Mouse (Mus musculus) neural tube, embryonic 13.5 days (tissue): ENCODE measurements around the gene Ugt1a9. TPM values are rescaled to one million over a fixed set of nuclear protein-coding genes. Genes with fewer than 3 reads are reported as not detected.

Experiments used
- ATAC-seq: fragments of 200-750 bp; cut with Nextera tagmentation; 2 replicates; pipeline ENCODE4 v1.8.0; 2017; ENCODE audit warnings: low read depth, mild to moderate bottlenecking, moderate TSS enrichment, moderate library complexity
- H3K27ac ChIP-seq: fragments of 300-500 bp; sonication (generic); replicated peaks from 2 replicates; pipeline ENCODE4 v1.5.1; 2015; ENCODE audit warnings: moderate library complexity, mild to moderate bottlenecking, inconsistent platforms
- H3K27me3 ChIP-seq: fragments of 300-500 bp; sonication (generic); 2 replicates; pipeline ENCODE4 v1.6.1; 2015; ENCODE audit warnings: mild to moderate bottlenecking, inconsistent platforms
- H3K36me3 ChIP-seq: fragments of 300-500 bp; sonication (generic); 2 replicates; pipeline ENCODE4 v1.6.1; 2015; ENCODE audit warnings: mild to moderate bottlenecking, inconsistent platforms
- H3K4me1 ChIP-seq: fragments of 300-500 bp; sonication (generic); replicated peaks from 2 replicates; pipeline ENCODE4 v1.6.1; 2015; ENCODE audit warnings: inconsistent platforms
- H3K4me2 ChIP-seq: fragments of 300-500 bp; sonication (generic); 2 replicates; pipeline ENCODE4 v1.6.1; 2015; ENCODE audit warnings: inconsistent platforms, mild to moderate bottlenecking, moderate library complexity
- H3K4me3 ChIP-seq: fragments of 300-500 bp; sonication (generic); 2 replicates; pipeline ENCODE4 v1.5.1; 2015; ENCODE audit warnings: mild to moderate bottlenecking, inconsistent platforms
- H3K9ac ChIP-seq: fragments of 300-500 bp; sonication (generic); 2 replicates; pipeline ENCODE4 v1.6.1; 2015; ENCODE audit warnings: moderate library complexity, mild to moderate bottlenecking, inconsistent platforms
- H3K9me3 ChIP-seq: fragments of 300-500 bp; sonication (generic); 2 replicates; pipeline ENCODE4 v1.6.1; 2016; ENCODE audit warnings: inconsistent platforms
- WGBS: fragments of 180-500 bp; shearing (Covaris S2); methylation state at CpG from one replicate; pipeline ENCODE4 v1.1.7; 2015; 5-methylcytosine and 5-hydroxymethylcytosine counted together
- polyA plus RNA-seq: library from polyadenylated mRNA; unstranded; fragments of >200 nt; fragmentation: Nextera tagmentation; extraction: Ambion mirVana; gene quantifications from 2 replicates; pipeline ENCODE4 v1.2.1, GENCODE M21; 2015

Ugt1a9 gene
- polyA plus RNA-seq, 1 experiment from 2014 or later: not detected

DNA sequence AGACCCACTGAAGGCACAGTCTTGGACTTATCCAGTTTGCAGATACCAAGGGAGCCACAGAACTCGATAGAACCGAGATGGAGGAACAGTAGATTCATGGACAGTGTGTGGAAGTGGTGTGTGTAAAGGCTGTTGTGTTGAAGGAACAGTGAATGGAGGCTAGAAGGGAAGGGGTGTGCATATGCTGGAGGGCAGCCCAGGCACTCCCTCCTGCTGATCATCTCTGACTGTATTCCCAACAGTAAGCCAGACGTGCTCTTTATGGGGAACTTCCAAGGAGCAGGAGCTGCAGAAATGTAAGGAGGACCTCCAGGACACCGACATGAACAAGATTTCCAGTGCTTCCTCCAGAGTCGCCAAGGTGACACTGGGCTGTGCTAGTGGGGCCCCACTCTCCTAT lies 179.4 kb downstream of the Ugt1a9 start:
- H3K27ac ChIP-seq: no peak overlapping the region
- no peaks in the 10 kb centered on the region for H3K27me3 ChIP-seq
- no peak overlapping the region for H3K4me3 ChIP-seq
- 81% methylated on average over 5 of the region's 5 CpGs for WGBS
- no peaks in the 10 kb centered on the region for H3K36me3 ChIP-seq
- peaks cover 97% of the 10 kb centered on the region for H3K9me3 ChIP-seq
- H3K9ac ChIP-seq: no peak overlapping the region
- no peak overlapping the region for H3K4me2 ChIP-seq
- no peaks in the 10 kb centered on the region for H3K4me1 ChIP-seq
- ATAC-seq: no peak

DNA sequence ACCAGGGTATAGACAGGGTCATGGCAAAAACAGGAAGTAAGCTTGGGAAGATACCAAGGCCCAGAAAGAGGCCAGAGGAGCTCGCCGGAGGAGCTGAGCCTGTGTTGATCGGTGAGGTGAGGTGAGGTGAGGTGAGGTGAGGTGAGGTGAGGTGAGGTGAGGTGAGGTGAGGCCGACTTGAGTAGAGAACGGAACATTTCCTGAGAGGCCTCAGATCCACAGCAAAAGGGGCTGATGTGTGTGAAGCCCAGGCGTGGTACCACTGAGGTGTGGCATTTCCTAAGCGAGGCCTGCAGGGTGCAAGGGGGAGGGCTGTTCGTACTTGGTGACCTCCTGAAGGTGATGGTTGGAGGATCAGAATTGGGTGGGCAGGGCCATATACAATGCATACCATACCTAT lies 182.5 kb downstream of the Ugt1a9 start:
- Histone ChIP-seq H3K4me1 (no peaks in the 10 kb centered on the region), H3K4me3 (no peak overlapping the region), H3K27ac (no peak overlapping the region), H3K36me3 (no peaks in the 10 kb centered on the region), H3K27me3 (no peaks in the 10 kb centered on the region), H3K4me2 (no peak overlapping the region), H3K9ac (no peak overlapping the region), H3K9me3 (peaks cover 97% of the 10 kb centered on the region)
- WGBS: 75% methylated on average over 8 of the region's 8 CpGs
- no peak for ATAC-seq

- H3K36me3 ChIP-seq: no peaks in the 10 kb centered on the region
- H3K4me3 ChIP-seq: no peak overlapping the region
- no peak overlapping the region for H3K27ac ChIP-seq
- no peak overlapping the region for H3K9ac ChIP-seq
- ATAC-seq: no peak
- no peaks in the 10 kb centered on the region for H3K27me3 ChIP-seq
- 76% methylated on average over 6 of the region's 6 CpGs for WGBS
- no peaks in the 10 kb centered on the region for H3K4me1 ChIP-seq
- peaks cover 97% of the 10 kb centered on the region for H3K9me3 ChIP-seq
- H3K4me2 ChIP-seq: no peak overlapping the region
These were observed 182.9 kb downstream of the Ugt1a9 start for GRCm38 (mm10) chr1:88253540-88253939.

DNA sequence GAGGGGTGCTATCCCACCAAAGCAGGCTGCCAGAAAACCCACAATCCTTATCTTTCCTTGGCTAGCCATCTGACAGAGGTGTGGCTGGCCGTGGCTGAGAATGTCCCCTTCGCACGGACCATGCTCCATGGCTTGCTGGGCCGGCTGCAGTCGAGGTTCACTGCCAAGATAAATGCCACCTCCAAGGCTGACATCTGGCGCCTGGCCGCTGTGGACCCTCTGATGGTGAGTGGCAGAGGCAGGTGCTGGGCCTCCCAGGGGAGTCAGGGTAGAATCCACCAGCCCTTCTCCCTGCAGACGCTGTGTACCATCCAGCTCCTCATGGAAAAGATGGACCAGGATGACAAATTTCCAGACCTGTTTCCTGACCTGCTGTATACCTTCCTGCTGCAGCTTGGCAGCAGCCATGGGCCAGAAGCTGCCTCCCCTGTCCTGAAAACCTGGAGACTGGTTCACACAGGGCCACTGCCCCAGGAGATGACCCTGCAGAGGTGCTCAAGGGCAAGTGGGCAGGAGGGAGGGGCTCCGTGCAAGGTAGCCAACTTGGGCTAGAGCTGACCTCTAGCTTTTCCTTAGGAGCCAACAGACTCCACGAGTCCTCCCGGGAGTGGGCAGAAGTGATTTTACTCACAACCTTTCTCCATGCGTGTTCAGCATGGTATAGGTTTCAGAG lies 184.3 kb downstream of the Ugt1a9 start:
- no peak for ATAC-seq
- no peaks in the 10 kb centered on the region for H3K27me3 ChIP-seq
- no peak overlapping the region for H3K4me3 ChIP-seq
- H3K9me3 ChIP-seq: peaks cover 83% of the 10 kb centered on the region
- H3K9ac ChIP-seq: no peak overlapping the region
- H3K27ac ChIP-seq: no peak overlapping the region
- 88% methylated on average over 12 of the region's 12 CpGs for WGBS
- H3K4me1 ChIP-seq: 0 out of 2 replicates have a peak, but pooled peaks cover 9% of the 10 kb centered on the region
- no peak overlapping the region for H3K4me2 ChIP-seq
- peaks cover 9% of the 10 kb centered on the region for H3K36me3 ChIP-seq

DNA sequence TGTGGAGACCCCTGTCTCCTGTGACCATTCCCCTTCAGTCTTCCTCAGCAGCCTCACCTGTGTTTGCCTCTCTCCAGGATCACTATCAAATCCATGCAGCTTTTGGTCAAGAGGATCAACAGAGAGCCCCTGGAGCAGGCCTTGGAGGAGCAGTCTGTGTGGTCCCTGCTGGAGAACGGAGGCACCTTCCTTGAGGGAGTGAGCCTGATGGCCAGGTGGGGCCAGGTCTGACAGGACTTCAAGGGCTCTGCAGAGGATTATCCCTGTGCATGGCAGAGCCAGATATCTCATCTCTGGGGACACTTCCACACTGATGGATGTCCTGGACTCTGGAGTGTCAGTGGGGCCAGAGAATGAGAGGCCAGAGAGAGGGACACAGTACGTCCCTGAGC lies 184.9 kb downstream of the Ugt1a9 start:
- WGBS: 61% methylated on average over 2 of the region's 2 CpGs
- no peak overlapping the region for H3K27ac ChIP-seq
- peaks cover 12% of the 10 kb centered on the region; the same call in 1 of the 2 replicates for H3K4me1 ChIP-seq
- no peak overlapping the region for H3K4me3 ChIP-seq
- no peak for ATAC-seq
- peaks cover 14% of the 10 kb centered on the region for H3K36me3 ChIP-seq
- H3K4me2 ChIP-seq: no peak overlapping the region
- peaks cover 78% of the 10 kb centered on the region for H3K9me3 ChIP-seq
- no peaks in the 10 kb centered on the region for H3K27me3 ChIP-seq
- H3K9ac ChIP-seq: no peak overlapping the region

GRCm38 (mm10) chr1:88255989-88256754 lies 185.6 kb downstream of the Ugt1a9 start:
- H3K9me3 ChIP-seq: peaks cover 71% of the 10 kb centered on the region
- WGBS: 81% methylated on average over 13 of the region's 13 CpGs
- H3K4me3 ChIP-seq: no peak overlapping the region
- peaks cover 21% of the 10 kb centered on the region for H3K36me3 ChIP-seq
- H3K4me1 ChIP-seq: peaks cover 12% of the 10 kb centered on the region; the same call in 1 of the 2 replicates
- H3K9ac ChIP-seq: no peak overlapping the region
- no peak for ATAC-seq
- no peak overlapping the region for H3K4me2 ChIP-seq
- no peak overlapping the region for H3K27ac ChIP-seq
- H3K27me3 ChIP-seq: no peaks in the 10 kb centered on the region

DNA sequence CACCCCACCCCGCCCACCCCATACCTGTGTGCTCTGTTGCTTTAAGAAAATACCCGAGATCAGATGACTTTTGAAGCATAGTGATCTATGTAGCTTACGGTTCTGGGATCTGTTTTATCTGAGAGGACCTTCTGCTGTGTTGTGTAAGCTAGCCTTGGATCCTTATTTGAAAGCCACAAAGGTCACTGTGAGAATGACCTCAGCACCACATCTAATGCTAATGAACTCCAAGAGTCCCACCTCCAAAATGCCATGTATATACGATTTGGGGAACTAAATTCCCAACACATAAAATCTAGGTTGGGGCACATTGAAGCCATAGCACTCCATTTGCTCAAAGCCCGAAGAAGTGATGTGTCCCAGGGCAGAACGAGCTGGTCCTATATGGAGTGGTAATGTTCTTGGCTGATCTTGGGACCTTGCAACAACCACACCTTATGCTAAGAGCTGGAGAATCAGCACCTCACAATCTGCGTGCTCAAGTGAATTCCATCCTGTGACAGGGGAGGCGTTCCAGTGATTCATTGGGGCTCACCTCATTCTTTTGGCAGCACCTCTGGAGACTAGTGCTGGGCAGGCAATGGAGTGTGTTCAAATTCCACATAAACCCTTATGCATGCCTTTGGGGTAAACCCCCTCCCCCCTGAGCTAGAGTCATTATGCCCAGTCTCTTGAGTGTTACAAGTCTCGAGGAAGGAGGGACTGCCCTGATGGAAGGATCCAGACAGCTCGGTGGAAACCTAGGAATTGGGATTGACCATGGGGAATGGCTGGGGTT lies 186.5 kb downstream of the Ugt1a9 start:
- Histone ChIP-seq H3K27me3 (no peaks in the 10 kb centered on the region), H3K9me3 (peaks cover 64% of the 10 kb centered on the region), H3K4me2 (no peak overlapping the region), H3K9ac (no peak overlapping the region), H3K27ac (no peak overlapping the region), H3K4me3 (no peak overlapping the region), H3K4me1 (peaks cover 17% of the 10 kb centered on the region; the same call in 1 of the 2 replicates), H3K36me3 (peaks cover 30% of the 10 kb centered on the region)
- ATAC-seq: no peak
- WGBS: 80% methylated on average over 10 of the region's 10 CpGs

DNA sequence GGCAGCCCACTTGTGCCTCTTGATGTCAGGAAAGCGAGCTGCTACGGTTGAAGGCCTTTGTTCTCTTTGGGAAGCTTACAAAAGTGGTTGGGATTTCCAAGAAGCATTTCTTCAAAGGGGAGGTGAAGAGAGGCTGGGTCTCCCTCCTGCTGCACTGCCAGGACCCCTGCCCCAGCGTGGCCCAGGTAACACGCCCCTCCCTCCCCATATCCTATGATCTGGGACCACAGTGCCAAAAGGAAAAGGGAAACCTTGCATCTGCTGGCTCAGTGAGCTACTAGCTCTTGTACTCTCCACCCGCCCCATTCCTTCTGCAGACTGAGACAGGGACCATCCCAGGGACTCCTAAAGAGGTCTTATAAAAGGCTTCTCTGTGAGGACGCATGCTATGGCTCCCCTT lies 187.1 kb downstream of the Ugt1a9 start:
- H3K27me3 ChIP-seq: no peaks in the 10 kb centered on the region
- no peak overlapping the region for H3K4me2 ChIP-seq
- H3K4me1 ChIP-seq: peaks cover 23% of the 10 kb centered on the region
- peaks cover 58% of the 10 kb centered on the region for H3K9me3 ChIP-seq
- no peak overlapping the region for H3K9ac ChIP-seq
- H3K36me3 ChIP-seq: peaks cover 36% of the 10 kb centered on the region
- ATAC-seq: no peak
- no peak overlapping the region for H3K27ac ChIP-seq
- 79% methylated on average over 6 of the region's 6 CpGs for WGBS
- no peak overlapping the region for H3K4me3 ChIP-seq

DNA sequence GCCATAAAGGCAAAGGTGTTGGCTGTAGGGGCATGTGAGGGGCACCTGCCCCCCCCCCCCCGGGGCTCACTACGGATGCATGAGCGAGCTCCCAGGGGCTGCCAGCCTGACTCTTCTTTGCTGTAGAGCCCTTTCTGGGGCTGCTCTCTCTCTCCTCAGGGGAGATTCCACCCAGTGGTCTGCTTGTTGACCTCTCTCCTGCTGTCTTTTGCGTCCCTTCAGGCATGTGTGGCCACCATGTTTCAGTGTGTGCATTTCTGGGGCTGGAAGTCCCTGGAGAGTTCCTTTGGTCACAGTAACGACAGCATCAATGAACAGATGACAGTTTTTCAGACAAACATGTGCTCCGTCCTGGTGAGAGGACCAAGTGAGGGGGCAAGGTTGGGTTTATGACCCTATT lies 187.8 kb downstream of the Ugt1a9 start:
- no peak overlapping the region for H3K9ac ChIP-seq
- no peak overlapping the region for H3K4me3 ChIP-seq
- WGBS: 64% methylated on average over 6 of the region's 6 CpGs
- H3K4me1 ChIP-seq: peaks cover 25% of the 10 kb centered on the region
- no peak for ATAC-seq
- no peaks in the 10 kb centered on the region for H3K27me3 ChIP-seq
- H3K36me3 ChIP-seq: peaks cover 43% of the 10 kb centered on the region
- peaks cover 51% of the 10 kb centered on the region for H3K9me3 ChIP-seq
- H3K27ac ChIP-seq: no peak overlapping the region
- no peak overlapping the region for H3K4me2 ChIP-seq

DNA sequence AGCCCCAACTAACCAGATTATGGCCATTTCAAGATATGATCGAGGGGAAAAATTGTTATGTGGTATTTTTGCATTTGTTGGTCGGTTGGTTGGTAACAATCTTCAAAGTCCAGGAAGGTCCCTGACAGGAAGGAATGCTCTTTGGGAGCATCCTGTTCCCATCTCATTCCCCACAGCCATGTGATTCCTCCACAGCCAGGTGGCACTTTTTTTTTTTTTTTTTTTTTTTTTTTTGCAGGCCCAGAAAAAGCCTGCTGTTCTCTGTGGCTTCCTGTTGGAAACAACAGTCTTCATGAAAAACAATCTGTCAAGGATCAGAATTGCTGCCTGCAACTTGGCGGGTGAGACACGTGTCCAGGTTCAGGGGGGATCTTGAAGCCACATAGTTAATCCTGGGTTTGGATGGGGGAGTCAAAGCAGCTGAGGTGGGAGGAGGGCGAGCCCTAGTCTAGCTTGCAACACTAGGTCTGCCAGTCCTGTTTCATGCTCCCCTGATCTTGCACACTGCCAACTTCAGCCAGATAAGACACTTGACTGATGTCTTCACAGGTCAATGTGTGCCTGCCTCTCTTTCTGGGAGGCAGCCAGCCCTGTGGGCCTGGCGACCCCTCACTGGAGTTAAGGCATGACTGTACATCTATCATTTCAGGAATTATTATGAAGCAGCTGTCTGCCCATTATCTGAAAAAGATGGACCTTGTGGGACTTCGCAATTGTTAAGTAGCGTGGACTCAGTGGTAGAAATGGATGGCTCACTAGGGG lies 188.5 kb downstream of the Ugt1a9 start:
- Histone ChIP-seq H3K9me3 (peaks cover 46% of the 10 kb centered on the region), H3K27ac (no peak overlapping the region), H3K4me1 (peaks cover 25% of the 10 kb centered on the region), H3K4me3 (no peak overlapping the region), H3K9ac (no peak overlapping the region), H3K4me2 (no peak overlapping the region), H3K36me3 (peaks cover 50% of the 10 kb centered on the region), H3K27me3 (no peaks in the 10 kb centered on the region)
- ATAC-seq: peak; percentile 1; the same call in 1 of the 2 replicates
- 73% methylated on average over 8 of the region's 8 CpGs for whole genome bisulfite sequencing

- H3K27ac ChIP-seq: no peak overlapping the region
- H3K9ac ChIP-seq: no peak overlapping the region
- peaks cover 56% of the 10 kb centered on the region for H3K36me3 ChIP-seq
- 78% methylated on average over 4 of the region's 4 CpGs for WGBS
- peaks cover 40% of the 10 kb centered on the region for H3K9me3 ChIP-seq
- H3K4me3 ChIP-seq: no peak overlapping the region
- H3K4me2 ChIP-seq: no peak overlapping the region
- peaks cover 25% of the 10 kb centered on the region for H3K4me1 ChIP-seq
- peak; percentile 2; the same call in 1 of the 2 replicates for ATAC-seq
- no peaks in the 10 kb centered on the region for H3K27me3 ChIP-seq
These were observed 189.0 kb downstream of the Ugt1a9 start for GRCm38 (mm10) chr1:88259643-88260024.
